Mouse (Mus musculus) frontal cortex, postnatal 10 days (tissue): ENCODE results near the gene Nr2f1.

ENCODE experiments used
- DNase-seq, 2 experiments: peaks; one replicate each; pipeline ENCODE4 v3.0.0; 2022; ENCODE audit warnings: low spot score in 2 of 2, mixed read lengths in 1 of 2

The Nr2f1 gene

GRCm38 (mm10) chr13:78179312-78180097 is 20.1 kb downstream of the Nr2f1 start:
- DNase-seq: no peak

- no peak for DNase-seq
These were observed 20.8 kb downstream of the Nr2f1 start for GRCm38 (mm10) chr13:78178771-78179170.

- DNase-seq: no peak
These were observed 21.5 kb downstream of the Nr2f1 start for GRCm38 (mm10) chr13:78178021-78178420.

GRCm38 (mm10) chr13:78177381-78177950 is 22.1 kb downstream of the Nr2f1 start:
- DNase-seq: no peak

GRCm38 (mm10) chr13:78175821-78176380 is 23.7 kb downstream of the Nr2f1 start:
- no peak for DNase-seq

GRCm38 (mm10) chr13:78174891-78175290 is 24.7 kb downstream of the Nr2f1 start:
- no peak for DNase-seq

GRCm38 (mm10) chr13:78174191-78174590 is 25.4 kb downstream of the Nr2f1 start:
- no peak for DNase-seq

- no peak for DNase-seq
These were observed 26.7 kb downstream of the Nr2f1 start for GRCm38 (mm10) chr13:78172861-78173260.

- no peak for DNase-seq
These were observed 27.4 kb downstream of the Nr2f1 start for GRCm38 (mm10) chr13:78171984-78172636.

- no peak for DNase-seq
These were observed 28.2 kb downstream of the Nr2f1 start for GRCm38 (mm10) chr13:78171320-78171719.

- no peak for DNase-seq
These were observed 31.4 kb downstream of the Nr2f1 start for GRCm38 (mm10) chr13:78168166-78168565.

GRCm38 (mm10) chr13:78164941-78165340 is 34.6 kb downstream of the Nr2f1 start:
- DNase-seq: no peak

GRCm38 (mm10) chr13:78163087-78163958 is 36.2 kb downstream of the Nr2f1 start:
- peak in 1 of 2 experiments; percentile 57 for DNase-seq

- DNase-seq: no peak
These were observed 37.4 kb downstream of the Nr2f1 start for GRCm38 (mm10) chr13:78162149-78162548.

- no peak for DNase-seq
These were observed 42.1 kb downstream of the Nr2f1 start for GRCm38 (mm10) chr13:78157465-78157864.
